Mouse (Mus musculus) hindbrain, embryonic 10.5 days (tissue): ENCODE data around the gene Map2k1. TPM values are rescaled to one million over a fixed set of nuclear protein-coding genes. Genes with fewer than 3 reads are reported as not detected.
"Not testable (repeated sequence)": the region's sequence is repeated elsewhere in the genome, so short reads cannot be mapped to it uniquely, and the experiment has no call there.

Source experiments
- DNase-seq: peaks from one replicate; pipeline ENCODE4 v3.0.0-alpha.2; 2017; ENCODE audit warnings: low spot score
- H3K27ac ChIP-seq: fragments of 300-500 bp; sonication (generic); 2 replicates; pipeline ENCODE4 v1.5.1; 2016; ENCODE audit warnings: mild to moderate bottlenecking, moderate library complexity
- H3K27me3 ChIP-seq: fragments of 300-500 bp; sonication (generic); 2 replicates; pipeline ENCODE4 v1.6.1; 2016; ENCODE audit warnings: mild to moderate bottlenecking; ENCODE audit not compliant: poor library complexity, insufficient read depth, severe bottlenecking
- H3K36me3 ChIP-seq: fragments of 300-500 bp; sonication (generic); 2 replicates; pipeline ENCODE4 v1.6.1; 2016; ENCODE audit warnings: mild to moderate bottlenecking, moderate library complexity
- H3K4me1 ChIP-seq: fragments of 300-500 bp; sonication (generic); replicated peaks from 2 replicates; pipeline ENCODE4 v1.6.1; 2016; ENCODE audit warnings: mild to moderate bottlenecking
- H3K4me3 ChIP-seq: fragments of 300-500 bp; sonication (generic); 2 replicates; pipeline ENCODE4 v1.5.1; 2016; ENCODE audit warnings: mild to moderate bottlenecking, moderate library complexity
- H3K9me3 ChIP-seq: fragments of 300-500 bp; sonication (generic); 2 replicates; pipeline ENCODE4 v1.6.1; 2016; ENCODE audit warnings: mild to moderate bottlenecking, moderate library complexity
- WGBS: fragments of 180-500 bp; shearing (Covaris S2); methylation state at CpG from one replicate; pipeline ENCODE4 v1.1.7; 2016; 5-methylcytosine and 5-hydroxymethylcytosine counted together
- polyA plus RNA-seq: library from polyadenylated mRNA; unstranded; fragments of >200 nt; fragmentation: Nextera tagmentation; extraction: Ambion mirVana; gene quantifications from 2 replicates; pipeline ENCODE4 v1.2.1, GENCODE M21; 2016

Gene Map2k1
- polyA plus RNA-seq, 1 experiment from 2014 or later: 75.3 TPM

GRCm38 (mm10) chr9:64195554-64195953, 57.9 kb downstream of the Map2k1 start:
- no peak for DNase-seq
- peaks cover 90% of the 10 kb centered on the region for H3K36me3 ChIP-seq
- H3K4me3 ChIP-seq: no peak overlapping the region
- WGBS: 82% methylated on average over 4 of the region's 4 CpGs
- no peak overlapping the region for H3K27ac ChIP-seq
- no peaks in the 10 kb centered on the region for H3K9me3 ChIP-seq
- H3K4me1 ChIP-seq: no peaks in the 10 kb centered on the region
- H3K27me3 ChIP-seq: no peaks in the 10 kb centered on the region

GRCm38 (mm10) chr9:64193879-64194278, 59.6 kb downstream of the Map2k1 start:
- Histone ChIP-seq H3K36me3 (peaks cover 90% of the 10 kb centered on the region), H3K4me1 (no peaks in the 10 kb centered on the region), H3K27me3 (no peaks in the 10 kb centered on the region), H3K4me3 (no peak overlapping the region), H3K27ac (no peak overlapping the region), H3K9me3 (no peaks in the 10 kb centered on the region)
- DNase-seq: no peak
- WGBS: 94% methylated on average over 1 of the region's 1 CpGs

- 95% methylated on average over 5 of the region's 5 CpGs for WGBS
- H3K4me1 ChIP-seq: peaks cover 10% of the 10 kb centered on the region
- H3K4me3 ChIP-seq: no peak overlapping the region
- H3K27me3 ChIP-seq: no peaks in the 10 kb centered on the region
- no peaks in the 10 kb centered on the region for H3K9me3 ChIP-seq
- no peak overlapping the region for H3K27ac ChIP-seq
- H3K36me3 ChIP-seq: peaks cover 92% of the 10 kb centered on the region
- no peak for DNase-seq
Measured at GRCm38 (mm10) chr9:64184166-64184840, 69.1 kb downstream of the Map2k1 start.

- H3K36me3 ChIP-seq: peaks cover 90% of the 10 kb centered on the region
- H3K9me3 ChIP-seq, H3K27ac ChIP-seq, H3K27me3 ChIP-seq, H3K4me3 ChIP-seq, DNase-seq: not testable (repeated sequence)
- WGBS: 91% methylated on average over 5 of the region's 5 CpGs
- peaks cover 19% of the 10 kb centered on the region for H3K4me1 ChIP-seq
Measured at GRCm38 (mm10) chr9:64183295-64183694, 70.1 kb downstream of the Map2k1 start.

- H3K27me3 ChIP-seq: no peaks in the 10 kb centered on the region
- peaks cover 34% of the 10 kb centered on the region for H3K4me1 ChIP-seq
- H3K36me3 ChIP-seq: peaks cover 86% of the 10 kb centered on the region
- no peaks in the 10 kb centered on the region for H3K9me3 ChIP-seq
- DNase-seq: peak; percentile 92
- H3K4me3 ChIP-seq: peak within 1 kb of the TSS; percentile 73
- peak within 1 kb of the TSS; percentile 86 for H3K27ac ChIP-seq
- under 1% methylated on average over 35 of the region's 35 CpGs for WGBS
Measured at GRCm38 (mm10) chr9:64178974-64179646, 74.3 kb downstream of the Map2k1 start, which contains the start of gene Snapc5. Gene Snapc5 (plus strand): TSS chr9:64179274.

- H3K4me3 ChIP-seq: peak overlapping the region; percentile 73
- H3K27ac ChIP-seq: peak overlapping the region; percentile 86
- DNase-seq: no peak
- H3K36me3 ChIP-seq: peaks cover 83% of the 10 kb centered on the region
- peaks cover 35% of the 10 kb centered on the region for H3K4me1 ChIP-seq
- WGBS: 44% methylated on average over 3 of the region's 3 CpGs
- H3K9me3 ChIP-seq: no peaks in the 10 kb centered on the region
- no peaks in the 10 kb centered on the region for H3K27me3 ChIP-seq
Measured at GRCm38 (mm10) chr9:64178610-64178973, 74.8 kb downstream of the Map2k1 start.

- Histone ChIP-seq H3K36me3 (peaks cover 52% of the 10 kb centered on the region), H3K9me3 (no peaks in the 10 kb centered on the region), H3K27ac (no peak overlapping the region), H3K27me3 (no peaks in the 10 kb centered on the region), H3K4me3 (no peak overlapping the region; the same call in 1 of the 2 replicates), H3K4me1 (peaks cover 50% of the 10 kb centered on the region)
- DNase-seq: no peak
- 95% methylated on average over 11 of the region's 11 CpGs for WGBS
Measured at GRCm38 (mm10) chr9:64175378-64175777, 78.1 kb downstream of the Map2k1 start.

- peaks cover 45% of the 10 kb centered on the region for H3K4me1 ChIP-seq
- no peak overlapping the region for H3K27ac ChIP-seq
- WGBS: 75% methylated on average over 8 of the region's 8 CpGs
- H3K36me3 ChIP-seq: peaks cover 46% of the 10 kb centered on the region
- H3K27me3 ChIP-seq: no peaks in the 10 kb centered on the region
- no peaks in the 10 kb centered on the region for H3K9me3 ChIP-seq
- no peak for DNase-seq
- H3K4me3 ChIP-seq: peak overlapping the region; percentile 96
Measured at GRCm38 (mm10) chr9:64174766-64175165, 78.7 kb downstream of the Map2k1 start.

- no peaks in the 10 kb centered on the region for H3K27me3 ChIP-seq
- H3K36me3 ChIP-seq: peaks cover 46% of the 10 kb centered on the region
- H3K4me3 ChIP-seq: peak overlapping the region; percentile 96
- peaks cover 40% of the 10 kb centered on the region for H3K4me1 ChIP-seq
- no peak for DNase-seq
- no peaks in the 10 kb centered on the region for H3K9me3 ChIP-seq
- H3K27ac ChIP-seq: peak overlapping the region; percentile 97
Measured at GRCm38 (mm10) chr9:64174341-64174740, 79.1 kb downstream of the Map2k1 start.

GRCm38 (mm10) chr9:64173666-64174220, 79.7 kb downstream of the Map2k1 start:
- under 1% methylated on average over 16 of the region's 16 CpGs for WGBS
- peaks cover 48% of the 10 kb centered on the region for H3K36me3 ChIP-seq

GRCm38 (mm10) chr9:64172816-64173665, 80.4 kb downstream of the Map2k1 start, which contains the start of the genes Zwilch and Rpl4:
Gene Zwilch (minus strand): TSS chr9:64173104.
Gene Rpl4 (plus strand): TSS chr9:64173375.
- Histone ChIP-seq H3K4me1 (peaks cover 28% of the 10 kb centered on the region), H3K27ac (peak within 1 kb of the TSS; percentile 97), H3K9me3 (no peaks in the 10 kb centered on the region), H3K36me3 (peaks cover 45% of the 10 kb centered on the region), H3K27me3 (no peaks in the 10 kb centered on the region), H3K4me3 (peak within 1 kb of the TSS; percentile 96)
- WGBS: under 1% methylated on average over 42 of the region's 42 CpGs
- DNase-seq: peak; percentile 84

More at GRCm38 (mm10) chr9:64173666-64174220, 79.7 kb downstream of the Map2k1 start:
- Histone ChIP-seq H3K4me1 (peaks cover 35% of the 10 kb centered on the region), H3K4me3 (peak overlapping the region; percentile 96), H3K27me3 (no peaks in the 10 kb centered on the region), H3K27ac (peak overlapping the region; percentile 97), H3K9me3 (no peaks in the 10 kb centered on the region)
- no peak for DNase-seq

- 3% methylated on average over 18 of the region's 18 CpGs for WGBS
- H3K27ac ChIP-seq: peak overlapping the region; percentile 97
- H3K4me3 ChIP-seq: peak overlapping the region; percentile 96
- no peaks in the 10 kb centered on the region for H3K9me3 ChIP-seq
- DNase-seq: no peak
- peaks cover 28% of the 10 kb centered on the region for H3K4me1 ChIP-seq
- peaks cover 38% of the 10 kb centered on the region for H3K36me3 ChIP-seq
- no peaks in the 10 kb centered on the region for H3K27me3 ChIP-seq
Measured at GRCm38 (mm10) chr9:64172145-64172815, 81.2 kb downstream of the Map2k1 start.
